Mouse (Mus musculus): Measurements from ENCODE around the gene Hspb6. TPM values are rescaled to one million over a fixed set of nuclear protein-coding genes. Genes with fewer than 3 reads are reported as not detected.

Gene Hspb6
- polyA plus RNA-seq, 1 experiment from 2014 or later = 17.6 TPM

- H3K27me3 ChIP-seq = no peaks in the 10 kb centered on the region
- H3K9me3 ChIP-seq = no peaks in the 10 kb centered on the region
- peaks cover 32% of the 10 kb centered on the region for H3K4me1 ChIP-seq
- H3K4me2 ChIP-seq = peak overlapping the region; percentile 96
- peak overlapping the region; percentile 79 for H3K4me3 ChIP-seq
- 80% methylated on average over 22 of the region's 22 CpGs for WGBS
- 0 out of 2 replicates have a peak overlapping the region, but pooled peaks have one; percentile 99 for H3K27ac ChIP-seq
- 0 out of 2 replicates have a peak overlapping the region, but pooled peaks have one; percentile 66 for H3K9ac ChIP-seq
- no peak for ATAC-seq (ENCODE audit: insufficient number of reproducible peaks, low FRiP score, low TSS enrichment, low read depth)
- H3K36me3 ChIP-seq = peaks cover 35% of the 10 kb centered on the region
Observed at GRCm38 (mm10) chr7:30553810-30554584, 2.0 kb downstream of the Hspb6 start.

GRCm38 (mm10) chr7:30556894-30557536, 5.0 kb downstream of the Hspb6 start:
- Histone ChIP-seq H3K4me1 (peaks cover 34% of the 10 kb centered on the region), H3K9me3 (no peaks in the 10 kb centered on the region), H3K27ac (no peak overlapping the region), H3K27me3 (no peaks in the 10 kb centered on the region), H3K36me3 (peaks cover 35% of the 10 kb centered on the region), H3K4me3 (no peak overlapping the region), H3K9ac (no peak overlapping the region), H3K4me2 (no peak overlapping the region)
- WGBS = 92% methylated on average over 18 of the region's 18 CpGs
- ATAC-seq (ENCODE audit: insufficient number of reproducible peaks, low FRiP score, low TSS enrichment, low read depth) = no peak

GRCm38 (mm10) chr7:30557901-30558514, 6.0 kb downstream of the Hspb6 start:
- Histone ChIP-seq H3K36me3 (peaks cover 35% of the 10 kb centered on the region), H3K9me3 (no peaks in the 10 kb centered on the region), H3K4me3 (peak overlapping the region; percentile 66), H3K27me3 (no peaks in the 10 kb centered on the region), H3K4me1 (peaks cover 28% of the 10 kb centered on the region), H3K9ac (peak overlapping the region; percentile 63), H3K4me2 (peak overlapping the region; percentile 91; the same call in 1 of the 2 replicates), H3K27ac (no peak overlapping the region)
- 92% methylated on average over 13 of the region's 13 CpGs for WGBS
- ATAC-seq (ENCODE audit: insufficient number of reproducible peaks, low FRiP score, low TSS enrichment, low read depth) = no peak

GRCm38 (mm10) chr7:30558656-30559442, 6.9 kb downstream of the Hspb6 start:
- Histone ChIP-seq H3K4me2 (peak overlapping the region; percentile 91), H3K4me3 (peak overlapping the region; percentile 66), H3K9me3 (no peaks in the 10 kb centered on the region), H3K9ac (peak overlapping the region; percentile 63), H3K36me3 (peaks cover 35% of the 10 kb centered on the region), H3K27me3 (no peaks in the 10 kb centered on the region), H3K27ac (peak overlapping the region; percentile 60), H3K4me1 (peaks cover 21% of the 10 kb centered on the region)
- WGBS = 16% methylated on average over 12 of the region's 12 CpGs
- no peak for ATAC-seq (ENCODE audit: insufficient number of reproducible peaks, low FRiP score, low TSS enrichment, low read depth)

- peak within 1 kb of the TSS; percentile 91 for H3K4me2 ChIP-seq
- peak within 1 kb of the TSS; percentile 66 for H3K4me3 ChIP-seq
- WGBS = under 1% methylated on average over 20 of the region's 20 CpGs
- H3K27ac ChIP-seq = peak within 1 kb of the TSS; percentile 60
- peaks cover 30% of the 10 kb centered on the region for H3K36me3 ChIP-seq
- peaks cover 23% of the 10 kb centered on the region for H3K4me1 ChIP-seq
- ATAC-seq (ENCODE audit: insufficient number of reproducible peaks, low FRiP score, low TSS enrichment, low read depth) = peak; percentile 85
- peak within 1 kb of the TSS; percentile 63 for H3K9ac ChIP-seq
- no peaks in the 10 kb centered on the region for H3K27me3 ChIP-seq
- H3K9me3 ChIP-seq = no peaks in the 10 kb centered on the region
Observed at GRCm38 (mm10) chr7:30559443-30559954, 7.5 kb downstream of the Hspb6 start, which contains the start of gene Lin37. Gene Lin37, minus strand, starts transcription at chr7:30559838.

- Histone ChIP-seq H3K9me3 (no peaks in the 10 kb centered on the region), H3K9ac (no peak overlapping the region), H3K27me3 (no peaks in the 10 kb centered on the region), H3K4me2 (peak overlapping the region; percentile 91; the same call in 1 of the 2 replicates), H3K4me1 (peaks cover 23% of the 10 kb centered on the region), H3K27ac (no peak overlapping the region), H3K4me3 (peak overlapping the region; percentile 66; the same call in 1 of the 2 replicates), H3K36me3 (peaks cover 30% of the 10 kb centered on the region)
- WGBS = 65% methylated on average over 2 of the region's 2 CpGs
- ATAC-seq (ENCODE audit: insufficient number of reproducible peaks, low FRiP score, low TSS enrichment, low read depth) = no peak
Observed at GRCm38 (mm10) chr7:30560296-30560695, 8.3 kb downstream of the Hspb6 start.

GRCm38 (mm10) chr7:30562526-30563116, 10.6 kb downstream of the Hspb6 start:
- WGBS = 1% methylated on average over 27 of the region's 27 CpGs
- Histone ChIP-seq H3K27me3 (no peaks in the 10 kb centered on the region), H3K4me3 (peak overlapping the region; percentile 68), H3K4me1 (peaks cover 22% of the 10 kb centered on the region), H3K36me3 (peaks cover 30% of the 10 kb centered on the region), H3K4me2 (peak overlapping the region; percentile 62), H3K9ac (peak overlapping the region; percentile 54), H3K9me3 (no peaks in the 10 kb centered on the region), H3K27ac (peak overlapping the region; percentile 86)
- ATAC-seq (ENCODE audit: insufficient number of reproducible peaks, low FRiP score, low TSS enrichment, low read depth) = no peak

- H3K27me3 ChIP-seq = no peaks in the 10 kb centered on the region
- peak; percentile 89 for ATAC-seq (ENCODE audit: insufficient number of reproducible peaks, low FRiP score, low TSS enrichment, low read depth)
- peak within 1 kb of the TSS; percentile 62 for H3K4me2 ChIP-seq
- no peaks in the 10 kb centered on the region for H3K9me3 ChIP-seq
- peak within 1 kb of the TSS; percentile 71 for H3K9ac ChIP-seq
- peaks cover 15% of the 10 kb centered on the region for H3K4me1 ChIP-seq
- H3K4me3 ChIP-seq = peak within 1 kb of the TSS; percentile 68
- H3K27ac ChIP-seq = peak within 1 kb of the TSS; percentile 97
- peaks cover 34% of the 10 kb centered on the region for H3K36me3 ChIP-seq
- under 1% methylated on average over 44 of the region's 45 CpGs for WGBS
Observed at GRCm38 (mm10) chr7:30563117-30563905, 11.3 kb downstream of the Hspb6 start, which contains the start of the genes U2af1l4, Gm49396 and Psenen. Gene U2af1l4, plus strand, starts transcription at chr7:30563301. Gene Gm49396, plus strand, starts transcription at chr7:30563344. Gene Psenen, minus strand, starts transcription at chr7:30563627.

GRCm38 (mm10) chr7:30563906-30564280, 11.9 kb downstream of the Hspb6 start:
- peaks cover 10% of the 10 kb centered on the region for H3K4me1 ChIP-seq
- peak overlapping the region; percentile 61 for H3K4me2 ChIP-seq
- H3K36me3 ChIP-seq = peaks cover 40% of the 10 kb centered on the region
- H3K4me3 ChIP-seq = peak overlapping the region; percentile 68
- no peak for ATAC-seq (ENCODE audit: insufficient number of reproducible peaks, low FRiP score, low TSS enrichment, low read depth)
- no peaks in the 10 kb centered on the region for H3K9me3 ChIP-seq
- H3K27me3 ChIP-seq = no peaks in the 10 kb centered on the region
- peak overlapping the region; percentile 97 for H3K27ac ChIP-seq
- 18% methylated on average over 6 of the region's 6 CpGs for WGBS
- peak overlapping the region; percentile 71; the same call in 1 of the 2 replicates for H3K9ac ChIP-seq

GRCm38 (mm10) chr7:30564970-30565571, 13.1 kb downstream of the Hspb6 start, which contains the start of gene Igflr1:
Gene Igflr1, plus strand, starts transcription at chr7:30565427.
- Histone ChIP-seq H3K9ac (no peak within 1 kb of the TSS), H3K4me1 (peaks cover 7% of the 10 kb centered on the region), H3K4me2 (no peak within 1 kb of the TSS), H3K27ac (no peak within 1 kb of the TSS), H3K27me3 (no peaks in the 10 kb centered on the region), H3K9me3 (no peaks in the 10 kb centered on the region), H3K36me3 (peaks cover 51% of the 10 kb centered on the region), H3K4me3 (peak within 1 kb of the TSS; percentile 68; the same call in 1 of the 2 replicates)
- no peak for ATAC-seq (ENCODE audit: insufficient number of reproducible peaks, low FRiP score, low TSS enrichment, low read depth)
- WGBS = 92% methylated on average over 12 of the region's 12 CpGs
